Mouse (Mus musculus) frontal cortex, postnatal 25 days (tissue): ENCODE results near the gene Relb.

Experiments
- DNase-seq, 2 experiments: peaks; one replicate each; pipeline ENCODE4 v3.0.0; 2022; ENCODE audit warnings: low spot score in 2 of 2

Gene Relb

GRCm38 (mm10) chr7:19629361-19629734 lies at the start of gene Relb:
Gene Relb, minus strand, starts transcription at chr7:19629438.
- DNase-seq = peak; percentile 74 to 85

GRCm38 (mm10) chr7:19678901-19679300 lies 49.7 kb upstream of the Relb start:
- DNase-seq = no peak

DNA sequence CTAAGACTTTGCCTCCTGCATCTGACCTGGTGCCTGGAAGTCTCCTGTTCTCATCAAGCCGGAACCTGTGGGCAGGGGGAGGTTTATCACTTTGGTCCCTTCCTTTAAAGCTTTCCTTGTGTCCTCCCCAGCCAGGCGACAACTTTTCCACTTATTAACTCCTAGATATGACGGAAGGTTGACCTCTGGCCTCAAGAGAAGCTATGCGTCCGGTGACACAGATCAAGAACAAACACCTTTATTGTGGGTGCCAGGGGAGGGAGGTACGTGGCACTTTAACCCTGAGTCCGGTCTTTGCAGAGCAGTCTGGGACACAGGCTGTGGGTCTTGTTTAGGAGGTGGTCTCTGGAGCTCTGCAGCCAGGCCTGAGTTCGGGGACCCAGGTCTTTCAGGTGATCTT lies 48.6 kb upstream of the Relb start, which contains the start of gene Apoc2:
Gene Apoc2, minus strand, starts transcription at position 70 of the 400 bp plus-strand sequence.
- DNase-seq = no peak

GRCm38 (mm10) chr7:19676662-19677061 lies 47.4 kb upstream of the Relb start:
- DNase-seq = no peak

DNA sequence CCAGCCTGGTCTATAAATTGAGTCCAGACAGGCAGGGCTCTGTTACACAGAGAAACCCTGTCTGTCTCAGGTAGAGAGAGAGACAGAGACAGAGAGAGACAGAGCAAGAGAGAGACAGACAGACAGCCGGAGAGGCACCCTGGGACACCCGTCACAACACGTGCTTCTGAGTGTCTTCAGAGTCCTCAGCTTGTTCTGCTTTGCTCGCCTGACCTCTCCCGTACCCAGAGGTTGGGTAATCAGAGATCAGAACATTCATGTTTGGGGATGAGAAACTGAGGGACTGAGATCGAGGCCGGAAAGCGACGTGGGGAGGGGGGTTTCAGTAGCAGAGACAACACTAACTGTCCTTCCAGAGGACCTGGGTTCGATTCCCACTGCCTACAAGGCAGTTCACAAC lies 46.6 kb upstream of the Relb start:
- no peak for DNase-seq

DNA sequence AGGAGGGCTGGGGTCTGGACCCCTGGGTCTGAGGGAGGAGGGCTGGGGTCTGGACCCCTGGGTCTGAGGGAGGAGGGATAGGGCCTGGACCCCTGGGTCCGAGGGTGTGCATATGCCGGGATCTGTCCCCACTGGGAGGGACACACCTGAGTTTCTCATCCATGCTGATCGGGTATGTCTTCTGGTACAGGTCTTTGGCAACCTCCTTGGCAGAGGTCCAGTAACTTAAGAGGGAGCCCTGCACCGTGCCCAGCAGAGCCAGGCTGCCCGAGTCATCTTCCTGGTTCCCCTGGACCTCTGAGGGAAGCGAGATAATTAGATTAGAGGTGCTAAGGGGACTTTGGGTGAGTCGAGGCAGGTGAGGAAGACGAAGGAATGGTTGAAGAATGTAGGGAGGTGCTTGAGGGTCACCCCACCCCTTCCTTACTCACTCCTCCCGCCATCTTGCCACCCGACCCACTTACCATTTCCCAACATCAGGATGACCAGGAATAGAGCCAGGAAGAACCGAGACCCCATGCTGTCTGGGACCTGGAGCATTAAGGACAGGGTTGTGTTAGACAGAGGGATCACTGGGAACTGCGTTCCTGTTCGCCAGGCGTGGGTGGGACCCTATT lies 44.0 kb upstream of the Relb start:
- no peak for DNase-seq

GRCm38 (mm10) chr7:19671511-19671910 lies 42.3 kb upstream of the Relb start:
- no peak for DNase-seq

DNA sequence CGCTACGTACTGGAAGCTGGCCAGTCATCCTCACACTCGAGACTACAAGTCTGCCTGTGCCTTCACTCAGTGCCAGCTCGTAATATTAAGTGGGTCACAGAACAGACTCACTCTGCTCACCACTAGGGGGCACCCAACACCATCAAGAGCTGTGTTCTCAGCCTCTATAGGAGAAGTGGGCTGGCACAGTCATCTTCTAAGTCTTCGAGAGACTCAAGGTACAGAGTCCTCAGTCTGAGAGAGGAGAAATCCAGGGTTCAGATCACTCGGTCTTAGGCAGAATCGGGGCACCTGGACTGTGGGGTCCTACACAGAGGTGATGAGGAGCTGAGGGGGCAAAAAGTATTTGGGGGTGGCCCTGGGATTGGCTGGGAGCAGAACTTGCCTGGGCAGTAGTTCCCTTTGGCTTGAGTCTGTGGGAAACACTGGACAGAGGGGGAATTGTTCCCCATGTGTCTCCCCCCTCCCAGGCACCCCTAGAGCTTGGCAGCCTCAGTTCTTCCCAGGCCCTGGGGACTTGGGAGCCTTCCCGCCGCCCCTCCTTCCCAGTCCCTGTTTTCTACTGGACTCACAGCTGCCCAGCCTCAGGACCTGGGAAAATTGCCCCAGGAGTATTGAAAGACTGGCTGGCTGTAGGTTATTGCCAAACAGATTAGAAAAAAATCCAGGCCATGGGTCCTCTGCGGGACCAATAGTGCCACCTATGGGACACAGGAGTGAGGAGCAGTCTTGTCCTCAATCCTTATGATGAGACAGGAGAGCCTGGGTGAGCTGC lies 39.9 kb upstream of the Relb start:
- DNase-seq = peak; percentile 88 to 92

GRCm38 (mm10) chr7:19667434-19667833 lies 38.2 kb upstream of the Relb start:
- no peak for DNase-seq

DNA sequence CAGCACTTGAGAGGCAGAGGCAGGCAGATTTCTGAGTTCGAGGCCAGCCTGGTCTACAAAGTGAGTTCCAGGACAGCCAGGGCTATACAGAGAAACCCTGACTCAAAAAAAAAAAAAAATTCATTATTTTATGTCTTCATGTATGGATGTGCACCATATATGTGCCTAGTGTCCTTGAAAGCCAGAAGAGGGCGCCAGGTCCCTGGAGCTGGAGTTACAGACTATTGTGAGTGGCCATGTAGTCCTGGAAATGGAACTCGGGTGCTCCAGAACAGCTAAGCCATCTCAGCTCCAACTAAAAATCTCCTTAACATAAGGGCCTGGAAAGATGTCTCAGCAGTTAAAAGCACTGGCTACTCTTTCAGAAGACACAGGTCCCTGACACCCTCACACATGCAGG lies 37.5 kb upstream of the Relb start:
- no peak for DNase-seq

DNA sequence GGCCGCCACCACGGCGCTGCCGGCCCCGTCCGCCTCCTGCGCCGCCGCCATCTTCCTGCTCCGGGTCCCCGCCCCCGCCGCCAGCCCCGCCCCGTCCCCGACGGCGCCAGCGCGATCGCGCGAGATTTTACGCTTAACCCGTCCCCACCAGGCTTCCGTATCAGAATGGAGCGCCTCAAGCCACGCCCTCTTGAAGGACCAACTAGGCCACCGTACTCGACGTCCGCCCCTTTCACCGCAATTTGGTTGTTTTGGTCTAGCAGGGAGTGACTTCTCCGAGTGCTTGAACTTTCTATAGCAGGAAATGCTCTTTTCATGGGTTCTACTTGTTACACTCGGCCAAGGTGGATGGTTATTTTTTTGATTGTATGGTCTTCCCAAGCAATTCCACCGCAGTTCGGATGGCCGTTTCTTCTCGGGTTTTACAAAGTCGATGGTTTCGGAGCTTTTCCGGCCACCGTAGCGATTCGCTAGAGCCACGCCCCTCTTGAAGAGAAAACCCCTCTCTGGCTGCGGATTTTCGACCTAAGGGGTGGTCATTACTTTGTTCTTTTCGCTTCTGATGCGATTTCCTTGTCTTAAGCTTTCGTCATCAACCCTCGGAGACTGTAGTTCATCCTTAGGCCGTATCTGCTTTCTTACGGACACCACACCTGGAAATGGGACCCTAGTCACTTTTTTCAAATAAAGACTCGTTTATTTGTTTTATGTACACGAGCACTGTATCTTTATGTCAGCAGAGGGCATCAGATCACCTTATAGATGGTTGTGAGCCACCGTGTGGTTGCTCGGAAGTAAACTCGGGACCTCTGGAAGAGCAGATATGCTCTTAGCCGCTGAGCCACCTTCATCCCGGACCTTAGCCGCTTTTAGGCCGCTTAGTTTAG lies 36.0 kb upstream of the Relb start, which contains the start of gene Clptm1:
Gene Clptm1, minus strand, starts transcription at position 79 of the 887 bp plus-strand sequence.
- peak; percentile 96 to 97 for DNase-seq

DNA sequence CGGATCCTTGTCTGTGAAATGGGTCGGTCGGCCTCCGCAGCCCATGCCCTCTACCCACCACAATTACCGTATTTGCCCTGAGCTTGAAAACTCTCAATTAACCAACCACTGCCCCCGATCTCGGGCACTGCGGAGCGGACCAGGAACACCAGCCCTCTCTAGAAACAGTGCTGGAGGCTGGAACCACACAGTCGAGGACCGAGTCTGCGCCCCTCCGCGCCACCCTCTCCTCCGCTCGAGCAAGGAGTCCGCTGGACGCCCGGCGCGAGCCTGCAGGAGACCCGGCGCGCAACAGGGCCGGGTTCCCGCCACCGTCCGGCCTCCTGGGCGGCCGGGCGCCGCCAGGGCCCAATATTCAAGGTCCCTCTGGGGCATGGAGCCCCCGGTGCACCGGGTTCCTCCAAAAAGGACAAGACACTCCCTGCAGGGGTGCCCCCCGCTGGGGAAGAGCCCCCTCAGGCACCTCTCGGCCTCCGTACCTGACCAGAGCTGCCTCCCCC lies 35.3 kb upstream of the Relb start:
- DNase-seq = no peak

DNA sequence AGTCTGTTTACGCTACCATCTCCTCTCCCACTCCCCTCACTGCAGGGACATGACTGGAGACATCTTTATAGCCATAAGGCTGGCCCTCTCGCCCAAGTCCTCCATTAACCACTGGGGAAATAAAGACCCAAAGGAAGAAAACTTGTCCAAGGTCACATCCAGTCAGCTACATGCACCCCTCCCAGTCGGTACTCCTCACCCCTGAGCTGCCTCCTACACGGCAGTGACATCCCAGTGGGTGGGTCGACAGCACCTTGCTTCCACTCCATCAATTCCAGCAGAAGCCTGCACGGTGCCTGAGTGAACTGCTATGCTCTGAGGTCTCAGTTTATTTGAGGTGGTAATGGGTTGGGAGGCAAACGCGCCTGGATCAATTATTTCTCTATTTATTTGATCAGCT lies 34.7 kb upstream of the Relb start:
- DNase-seq = no peak

GRCm38 (mm10) chr7:19652614-19653013 lies 23.4 kb upstream of the Relb start:
- no peak for DNase-seq

- DNase-seq = no peak
Measured at GRCm38 (mm10) chr7:19651063-19651786, 22.0 kb upstream of the Relb start.

DNA sequence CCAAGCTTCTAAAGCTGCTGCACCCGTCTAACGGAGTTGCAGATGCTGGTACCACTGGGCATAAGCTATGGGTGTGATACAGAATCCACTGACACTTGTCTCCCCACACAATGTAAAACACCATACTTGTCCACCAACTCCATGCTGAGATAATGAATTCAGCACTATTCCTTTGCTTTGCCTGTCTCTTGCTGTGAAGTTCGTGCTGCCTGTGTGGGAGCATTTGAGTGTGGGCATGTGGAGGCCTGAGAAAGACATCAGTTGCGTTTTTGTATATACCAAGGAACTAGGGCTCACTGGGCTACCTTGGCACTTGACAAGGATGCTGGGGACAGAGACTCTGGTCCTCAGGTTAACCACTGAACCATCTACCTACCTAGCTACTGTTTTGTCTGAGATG lies 12.0 kb upstream of the Relb start:
- DNase-seq = no peak

DNA sequence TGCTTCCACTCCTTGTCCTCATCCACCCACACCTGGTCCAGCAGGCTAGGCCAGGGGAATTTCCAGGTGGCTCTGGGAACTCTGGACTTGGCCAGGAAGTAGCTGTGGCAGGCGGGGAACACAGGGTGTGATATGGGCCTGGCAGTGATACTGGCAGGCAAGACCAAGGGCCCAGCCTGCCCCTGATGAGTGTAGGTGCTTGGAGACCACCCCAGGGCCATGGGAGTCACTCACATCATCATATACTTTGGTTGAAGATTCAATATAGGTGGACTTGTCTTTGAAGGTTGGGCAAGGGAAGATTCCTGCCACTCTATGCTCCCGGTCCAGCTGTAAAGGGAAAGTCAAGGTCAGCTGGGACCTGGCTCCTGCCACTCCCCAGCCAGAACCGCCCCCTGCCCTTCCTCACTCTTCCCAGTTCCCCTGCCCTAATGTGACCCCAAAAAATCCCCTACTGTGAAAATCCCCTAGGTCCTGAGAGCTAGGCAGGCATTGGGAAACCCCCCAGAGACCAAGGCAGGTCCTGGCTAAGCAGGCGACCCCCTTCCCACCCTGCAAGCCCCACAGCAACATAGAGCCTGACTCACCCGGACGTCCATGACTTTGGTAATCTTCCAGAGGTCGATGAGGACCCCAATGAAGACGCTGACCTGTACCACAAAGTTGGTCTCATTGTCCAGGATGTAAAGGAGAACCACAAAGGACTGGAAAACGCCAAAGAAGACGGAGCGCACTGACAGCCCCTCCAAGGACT lies 6.0 kb upstream of the Relb start:
- DNase-seq = no peak

DNA sequence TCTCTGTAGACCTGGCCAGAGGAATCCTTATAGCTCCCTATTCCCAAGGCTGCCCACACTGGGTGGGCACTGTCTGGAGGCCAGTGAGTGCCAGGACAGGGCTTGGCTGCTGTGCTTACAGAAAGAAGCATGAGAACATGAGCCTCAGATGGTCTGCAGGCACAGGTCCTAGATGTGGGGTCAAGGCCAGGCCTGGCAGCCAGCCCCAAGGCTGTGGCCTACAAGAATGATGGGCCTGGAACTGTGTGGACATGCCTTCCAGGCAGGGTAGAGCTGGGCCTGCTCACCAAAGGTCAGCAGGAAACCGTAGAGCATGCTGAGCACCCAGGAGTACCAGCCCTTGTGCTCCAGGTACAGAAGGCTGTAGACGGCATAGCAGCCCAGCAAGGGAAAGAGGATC lies 5.4 kb upstream of the Relb start:
- DNase-seq = no peak

- DNase-seq = no peak
Measured at GRCm38 (mm10) chr7:19633855-19634254, 4.6 kb upstream of the Relb start.

DNA sequence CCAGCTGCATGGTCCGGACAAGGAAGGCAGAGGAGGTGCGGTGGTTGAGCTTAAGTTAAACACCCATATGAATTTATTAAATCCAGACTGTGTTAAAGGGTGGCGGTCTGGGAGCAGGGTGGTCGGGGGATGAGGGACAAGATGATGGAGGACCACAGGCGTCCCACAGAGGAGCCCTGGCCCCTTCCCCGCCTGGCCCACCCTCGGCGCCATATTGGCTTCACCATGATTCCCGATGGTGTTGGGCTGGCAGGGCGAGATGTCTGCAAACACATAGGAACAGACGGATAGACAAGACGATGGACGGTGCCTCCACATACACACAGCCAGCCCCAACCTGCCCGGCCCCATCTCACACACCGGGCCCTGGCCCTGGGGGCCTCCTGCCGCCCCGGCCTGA lies 4.0 kb upstream of the Relb start:
- DNase-seq = no peak

DNA sequence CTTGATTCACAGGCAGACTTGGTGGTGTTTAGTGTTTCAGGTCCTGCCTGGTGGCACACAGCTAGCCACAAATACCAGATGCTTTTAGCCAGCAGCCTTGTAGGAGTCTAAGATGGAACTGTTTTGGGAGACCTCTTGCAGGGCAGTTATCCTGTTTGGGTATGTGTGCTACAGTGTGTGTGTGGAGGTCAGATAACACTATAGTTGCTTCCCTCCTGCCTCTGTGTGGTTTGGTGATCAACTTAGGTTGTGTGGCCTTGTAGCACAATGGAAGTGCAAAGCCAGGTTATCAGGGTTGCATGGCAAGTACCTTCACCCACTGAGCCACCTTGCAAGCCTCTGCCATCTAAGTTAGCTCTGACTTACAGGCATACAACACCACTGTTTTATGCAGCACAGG lies 3.5 kb upstream of the Relb start:
- DNase-seq = no peak
